Mouse (Mus musculus) intestine, embryonic 16.5 days (tissue): Measurements from ENCODE around the gene Dnah2. TPM values are rescaled to one million over a fixed set of nuclear protein-coding genes. Genes with fewer than 3 reads are reported as not detected.

ENCODE experiments used
- ATAC-seq: fragments of 200-750 bp; cut with Nextera tagmentation; 2 replicates; pipeline ENCODE4 v1.8.0; 2017; ENCODE audit warnings: moderate TSS enrichment, moderate library complexity
- H3K27ac ChIP-seq: fragments of 300-500 bp; sonication (generic); 2 replicates; pipeline ENCODE4 v1.5.1; 2014; ENCODE audit warnings: mild to moderate bottlenecking, low read length
- H3K27me3 ChIP-seq: fragments of 300-500 bp; sonication (generic); replicated peaks from 2 replicates; pipeline ENCODE4 v1.6.1; 2014; ENCODE audit warnings: low read length, control low read depth, mixed read lengths; ENCODE audit not compliant: control insufficient read depth, insufficient read depth
- H3K36me3 ChIP-seq: fragments of 300-500 bp; sonication (generic); 2 replicates; pipeline ENCODE4 v1.6.1; 2014; ENCODE audit warnings: low read length, control low read depth; ENCODE audit not compliant: control insufficient read depth, insufficient read depth
- H3K4me1 ChIP-seq: fragments of 300-500 bp; sonication (generic); 2 replicates; pipeline ENCODE4 v1.6.1; 2014; ENCODE audit warnings: low read length, control low read depth, mixed read lengths; ENCODE audit not compliant: control insufficient read depth, insufficient read depth
- H3K4me2 ChIP-seq: fragments of 300-500 bp; sonication (generic); 2 replicates; pipeline ENCODE4 v1.6.1; 2014; ENCODE audit warnings: low read depth, low read length, control low read depth
- H3K4me3 ChIP-seq: fragments of 300-500 bp; sonication (generic); 2 replicates; pipeline ENCODE4 v1.5.1; 2014; ENCODE audit warnings: mild to moderate bottlenecking, low read length
- H3K9ac ChIP-seq: fragments of 300-500 bp; sonication (generic); 2 replicates; pipeline ENCODE4 v1.6.1; 2014; ENCODE audit warnings: low read depth, low read length
- H3K9me3 ChIP-seq: fragments of 300-500 bp; sonication (generic); 2 replicates; pipeline ENCODE4 v1.6.1; 2016; ENCODE audit warnings: low read length, control low read depth; ENCODE audit not compliant: control insufficient read depth
- WGBS: fragments of 180-500 bp; shearing (Covaris S2); extraction: QIAGEN DNeasy Blood & Tissue Kit; methylation state at CpG from one replicate; pipeline ENCODE4 v1.1.7; 2014; 5-methylcytosine and 5-hydroxymethylcytosine counted together
- polyA plus RNA-seq: library from polyadenylated mRNA; unstranded; fragments of >200 nt; fragmentation: Nextera tagmentation; extraction: Ambion mirVana; gene quantifications from 2 replicates; pipeline ENCODE4 v1.2.1, GENCODE M21; 2015

The Dnah2 gene
- polyA plus RNA-seq, 1 experiment from 2014 or later, result 0.93 TPM

- Histone ChIP-seq H3K36me3 (peaks cover 5% of the 10 kb centered on the region), H3K4me3 (no peak overlapping the region), H3K27ac (no peak overlapping the region), H3K9me3 (no peaks in the 10 kb centered on the region), H3K27me3 (no peaks in the 10 kb centered on the region), H3K9ac (no peak overlapping the region), H3K4me2 (no peak overlapping the region), H3K4me1 (peaks cover 10% of the 10 kb centered on the region)
- ATAC-seq, result no peak
- WGBS, result 44% methylated on average over 14 of the region's 14 CpGs
Observed at GRCm38 (mm10) chr11:69557381-69557958, 8.6 kb upstream of the Dnah2 start.

- Histone ChIP-seq H3K4me2 (no peak overlapping the region), H3K27ac (no peak overlapping the region), H3K4me3 (no peak overlapping the region), H3K27me3 (no peaks in the 10 kb centered on the region), H3K9ac (no peak overlapping the region), H3K4me1 (peaks cover 10% of the 10 kb centered on the region), H3K36me3 (no peaks in the 10 kb centered on the region), H3K9me3 (no peaks in the 10 kb centered on the region)
- 85% methylated on average over 5 of the region's 5 CpGs for WGBS
- no peak for ATAC-seq
Observed at GRCm38 (mm10) chr11:69554539-69555140, 5.7 kb upstream of the Dnah2 start.

GRCm38 (mm10) chr11:69553341-69553721 is 4.4 kb upstream of the Dnah2 start:
- H3K9me3 ChIP-seq, result no peaks in the 10 kb centered on the region
- 28% methylated on average over 2 of the region's 2 CpGs for WGBS
- no peaks in the 10 kb centered on the region for H3K4me1 ChIP-seq
- H3K4me3 ChIP-seq, result no peak overlapping the region
- H3K4me2 ChIP-seq, result no peak overlapping the region
- H3K9ac ChIP-seq, result no peak overlapping the region
- no peak for ATAC-seq
- no peaks in the 10 kb centered on the region for H3K27me3 ChIP-seq
- no peak overlapping the region for H3K27ac ChIP-seq
- no peaks in the 10 kb centered on the region for H3K36me3 ChIP-seq

- H3K36me3 ChIP-seq, result no peaks in the 10 kb centered on the region
- H3K27me3 ChIP-seq, result no peaks in the 10 kb centered on the region
- ATAC-seq, result 0 out of 2 replicates have a peak, but pooled peaks have one; percentile 11
- WGBS, result 22% methylated on average over 14 of the region's 14 CpGs
- peaks cover 1% of the 10 kb centered on the region for H3K4me1 ChIP-seq
- no peak overlapping the region for H3K4me3 ChIP-seq
- no peak overlapping the region for H3K27ac ChIP-seq
- H3K4me2 ChIP-seq, result no peak overlapping the region
- H3K9ac ChIP-seq, result no peak overlapping the region; the same call in 1 of the 2 replicates
- H3K9me3 ChIP-seq, result no peaks in the 10 kb centered on the region
Observed at GRCm38 (mm10) chr11:69552622-69553340, 3.9 kb upstream of the Dnah2 start.

GRCm38 (mm10) chr11:69551310-69551709 is 2.4 kb upstream of the Dnah2 start:
- WGBS, result 69% methylated on average over 4 of the region's 4 CpGs
- H3K4me1 ChIP-seq, result peaks cover 13% of the 10 kb centered on the region
- H3K4me2 ChIP-seq, result no peak overlapping the region
- H3K27ac ChIP-seq, result no peak overlapping the region
- no peak overlapping the region for H3K9ac ChIP-seq
- H3K4me3 ChIP-seq, result no peak overlapping the region
- ATAC-seq, result no peak
- H3K36me3 ChIP-seq, result no peaks in the 10 kb centered on the region
- no peaks in the 10 kb centered on the region for H3K27me3 ChIP-seq
- H3K9me3 ChIP-seq, result no peaks in the 10 kb centered on the region

- H3K27me3 ChIP-seq, result no peaks in the 10 kb centered on the region
- H3K36me3 ChIP-seq, result no peaks in the 10 kb centered on the region
- no peaks in the 10 kb centered on the region for H3K9me3 ChIP-seq
- peak overlapping the region; percentile 92 for H3K4me2 ChIP-seq
- 4% methylated on average over 14 of the region's 15 CpGs for WGBS
- peak; percentile 49 for ATAC-seq
- H3K9ac ChIP-seq, result peak overlapping the region; percentile 80
- peak overlapping the region; percentile 75 for H3K27ac ChIP-seq
- peak overlapping the region; percentile 59 for H3K4me3 ChIP-seq
- peaks cover 17% of the 10 kb centered on the region for H3K4me1 ChIP-seq
Observed at GRCm38 (mm10) chr11:69547071-69547470, 1.8 kb downstream of the Dnah2 start.

GRCm38 (mm10) chr11:69546423-69547053 is 2.4 kb downstream of the Dnah2 start:
- H3K27ac ChIP-seq, result peak overlapping the region; percentile 75
- peak; percentile 76 for ATAC-seq
- H3K9ac ChIP-seq, result peak overlapping the region; percentile 80
- under 1% methylated on average over 44 of the region's 44 CpGs for WGBS
- no peaks in the 10 kb centered on the region for H3K9me3 ChIP-seq
- peaks cover 17% of the 10 kb centered on the region for H3K4me1 ChIP-seq
- peak overlapping the region; percentile 92 for H3K4me2 ChIP-seq
- H3K27me3 ChIP-seq, result no peaks in the 10 kb centered on the region
- H3K4me3 ChIP-seq, result peak overlapping the region; percentile 59
- H3K36me3 ChIP-seq, result no peaks in the 10 kb centered on the region

- ATAC-seq, result peak; percentile 45
- WGBS, result 7% methylated on average over 7 of the region's 7 CpGs
Observed at GRCm38 (mm10) chr11:69545957-69546356, 3.0 kb downstream of the Dnah2 start.

GRCm38 (mm10) chr11:69543598-69543997 is 5.3 kb downstream of the Dnah2 start:
- 47% methylated on average over 3 of the region's 3 CpGs for WGBS
- H3K36me3 ChIP-seq, result no peaks in the 10 kb centered on the region
- ATAC-seq, result no peak
- H3K27me3 ChIP-seq, result no peaks in the 10 kb centered on the region
- H3K4me2 ChIP-seq, result no peak overlapping the region
- no peak overlapping the region for H3K27ac ChIP-seq
- peaks cover 21% of the 10 kb centered on the region for H3K4me1 ChIP-seq
- no peak overlapping the region for H3K4me3 ChIP-seq
- H3K9me3 ChIP-seq, result no peaks in the 10 kb centered on the region
- H3K9ac ChIP-seq, result no peak overlapping the region

More at GRCm38 (mm10) chr11:69545957-69546356, 3.0 kb downstream of the Dnah2 start:
- Histone ChIP-seq H3K4me3 (peak overlapping the region; percentile 59), H3K27ac (peak overlapping the region; percentile 75), H3K4me1 (peaks cover 17% of the 10 kb centered on the region), H3K9ac (peak overlapping the region; percentile 80), H3K9me3 (no peaks in the 10 kb centered on the region), H3K4me2 (peak overlapping the region; percentile 92), H3K36me3 (no peaks in the 10 kb centered on the region), H3K27me3 (no peaks in the 10 kb centered on the region)
